Mouse (Mus musculus): Measurements from ENCODE around the gene Atp9a. TPM values are rescaled to one million over a fixed set of nuclear protein-coding genes. Genes with fewer than 3 reads are reported as not detected.

The Atp9a gene
- polyA plus RNA-seq, 1 experiment: 13.2 TPM

DNA sequence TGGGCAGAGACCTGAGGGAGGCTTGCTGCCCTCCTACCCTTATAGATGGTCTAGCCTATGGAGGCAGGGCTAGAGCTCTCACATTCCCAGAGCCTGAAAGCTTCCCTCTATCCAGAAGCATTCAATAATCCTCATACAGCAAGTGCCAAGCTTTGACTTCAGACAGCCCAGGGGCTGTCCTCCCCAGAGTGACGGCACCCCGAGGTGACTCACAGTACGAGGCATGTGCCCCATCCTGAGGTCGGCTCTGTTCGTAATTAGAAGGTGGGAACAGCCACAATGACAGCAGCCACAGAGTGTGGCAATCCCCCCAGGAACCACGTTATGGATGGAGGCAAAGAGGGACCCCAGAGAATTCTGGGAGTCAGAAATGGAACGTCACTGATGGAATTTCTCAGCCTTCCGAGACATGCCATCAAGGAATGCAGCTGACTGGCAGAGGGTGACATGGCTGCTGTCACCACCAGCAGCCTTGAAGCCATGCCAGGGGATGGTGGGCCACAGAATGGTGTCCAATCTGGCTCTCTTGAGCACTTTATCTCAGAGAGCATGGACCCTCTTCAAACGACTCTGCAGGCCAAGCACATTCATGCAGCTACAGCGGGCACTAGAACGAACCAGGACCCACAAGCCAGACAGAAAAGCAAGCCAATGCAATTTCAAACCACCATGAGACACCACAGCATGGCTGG lies 121.0 kb downstream of the Atp9a start:
- Histone ChIP-seq H3K27me3 (ENCODE audit: control insufficient read depth, insufficient read depth, low read length) (no peaks in the 10 kb centered on the region), H3K4me1 (ENCODE audit: control insufficient read depth, insufficient read depth, insufficient read length) (no peaks in the 10 kb centered on the region), H3K36me3 (ENCODE audit: control insufficient read depth, insufficient read depth, low read length) (no peaks in the 10 kb centered on the region), H3K4me3 (ENCODE audit: extremely low read depth, insufficient read depth, insufficient read length) (no peak overlapping the region), H3K27ac (ENCODE audit: insufficient read depth, low read length) (no peak overlapping the region)
- no peak for DNase-seq (ENCODE audit: low read depth in 1 of 2, low spot score in 2 of 2)
- WGBS: 82% methylated on average over 11 of the region's 11 CpGs
- TF ChIP-seq POLR2A (IDR thresholded peaks at IDR 0.05; ENCODE audit: low read depth, low read length) (no peak), CTCF (IDR thresholded peaks at IDR 0.05; ENCODE audit: extremely low read depth, insufficient read depth, insufficient read length, insufficient replicate concordance) (no peak)

DNA sequence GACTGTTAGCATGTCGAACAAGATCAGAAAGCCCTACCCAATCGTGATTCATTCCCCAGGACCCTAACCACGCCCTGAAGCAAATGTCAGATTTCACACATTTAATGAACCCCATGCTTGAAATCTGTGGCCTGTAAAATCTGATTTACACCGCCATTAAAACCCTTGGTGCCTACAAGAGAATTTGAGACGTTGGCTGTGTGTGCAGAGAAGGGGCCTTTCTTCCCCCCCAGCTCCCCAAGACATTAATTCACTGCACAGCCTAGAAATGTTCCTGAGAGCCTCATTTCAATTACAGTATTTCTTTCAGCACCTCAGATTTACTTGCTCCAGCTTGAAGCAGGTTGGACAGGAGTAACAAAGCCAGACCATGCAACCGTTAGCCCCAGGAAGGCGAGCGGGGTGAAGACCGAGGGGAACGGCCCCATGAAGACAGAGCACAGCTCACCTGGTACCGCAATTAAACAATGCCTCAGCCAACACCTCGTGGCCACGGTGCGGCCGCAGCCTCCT lies 123.9 kb downstream of the Atp9a start:
- TF ChIP-seq POLR2A (IDR thresholded peaks at IDR 0.05; ENCODE audit: low read depth, low read length) (no peak), CTCF (IDR thresholded peaks at IDR 0.05; ENCODE audit: extremely low read depth, insufficient read depth, insufficient read length, insufficient replicate concordance) (no peak)
- no peaks in the 10 kb centered on the region for H3K36me3 ChIP-seq (ENCODE audit: control insufficient read depth, insufficient read depth, low read length)
- 84% methylated on average over 15 of the region's 15 CpGs for WGBS

DNA sequence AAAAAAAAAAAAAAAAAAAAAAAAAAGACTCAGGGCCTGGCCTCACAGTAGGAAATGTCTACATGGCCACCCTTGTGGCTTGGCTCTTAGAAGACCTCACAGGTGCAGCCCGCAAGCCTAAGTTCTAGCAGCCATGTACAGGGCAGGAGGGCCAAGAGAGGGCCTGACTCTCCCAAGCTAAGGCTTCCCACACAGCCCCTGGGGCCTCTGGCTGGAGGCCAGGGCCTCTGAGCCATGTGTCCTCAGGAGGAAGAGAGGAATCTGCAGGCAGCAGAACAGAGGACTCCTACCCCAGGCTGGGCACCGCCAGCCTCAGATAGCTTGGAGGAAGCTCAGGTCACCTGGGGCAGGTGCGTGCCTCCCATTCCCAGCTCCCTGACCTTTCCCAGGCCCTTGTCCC lies 127.0 kb downstream of the Atp9a start:
- Histone ChIP-seq H3K27me3 (ENCODE audit: control insufficient read depth, insufficient read depth, low read length) (no peaks in the 10 kb centered on the region), H3K36me3 (ENCODE audit: control insufficient read depth, insufficient read depth, low read length) (no peaks in the 10 kb centered on the region), H3K4me1 (ENCODE audit: control insufficient read depth, insufficient read depth, insufficient read length) (no peaks in the 10 kb centered on the region), H3K27ac (ENCODE audit: insufficient read depth, low read length) (no peak overlapping the region), H3K4me3 (ENCODE audit: extremely low read depth, insufficient read depth, insufficient read length) (no peak overlapping the region)
- DNase-seq (ENCODE audit: low read depth in 1 of 2, low spot score in 2 of 2): no peak
- TF ChIP-seq POLR2A (IDR thresholded peaks at IDR 0.05; ENCODE audit: low read depth, low read length): no peak
- no peak for TF ChIP-seq CTCF (IDR thresholded peaks at IDR 0.05; ENCODE audit: extremely low read depth, insufficient read depth, insufficient read length, insufficient replicate concordance)
- WGBS: 63% methylated on average over 3 of the region's 3 CpGs

More for the DNA sequence above, 123.9 kb downstream of the Atp9a start:
- DNase-seq (ENCODE audit: low read depth in 1 of 2, low spot score in 2 of 2): no peak
- Histone ChIP-seq H3K4me3 (ENCODE audit: extremely low read depth, insufficient read depth, insufficient read length) (no peak overlapping the region), H3K4me1 (ENCODE audit: control insufficient read depth, insufficient read depth, insufficient read length) (no peaks in the 10 kb centered on the region), H3K27ac (ENCODE audit: insufficient read depth, low read length) (no peak overlapping the region), H3K27me3 (ENCODE audit: control insufficient read depth, insufficient read depth, low read length) (no peaks in the 10 kb centered on the region)

DNA sequence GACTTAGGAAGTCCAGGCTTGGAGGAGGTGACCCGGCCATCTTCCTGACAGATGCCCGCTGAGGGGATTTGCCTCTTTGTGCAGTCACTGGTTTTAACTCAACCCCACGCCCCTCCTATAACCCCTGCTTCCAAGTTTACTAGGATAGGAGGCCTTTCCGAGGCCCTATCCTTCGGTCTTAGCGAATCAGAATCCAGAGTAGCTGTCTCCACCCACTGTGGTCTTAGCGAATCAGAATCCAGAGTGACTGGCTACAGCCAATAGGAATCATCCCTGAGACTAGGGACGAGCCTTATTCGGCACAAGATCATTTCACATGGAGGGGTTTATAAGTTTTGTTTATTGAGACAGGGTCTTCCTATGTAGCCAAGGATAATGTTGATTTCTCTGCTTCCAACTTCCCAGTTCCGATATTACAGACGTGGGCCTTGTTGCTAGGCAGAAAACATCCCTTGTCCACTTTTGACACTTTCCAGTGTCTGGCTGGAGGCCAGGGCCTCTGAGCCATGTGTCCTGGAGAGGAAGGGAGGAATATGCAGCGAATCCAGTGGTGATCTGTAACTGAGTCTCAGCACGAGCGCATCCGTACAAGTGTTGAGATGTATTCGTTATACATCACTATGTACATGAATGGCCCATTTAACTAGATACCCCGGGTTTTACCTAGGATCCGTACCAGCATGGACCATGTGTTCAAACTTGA lies 127.9 kb downstream of the Atp9a start:
- Histone ChIP-seq H3K4me3 (ENCODE audit: extremely low read depth, insufficient read depth, insufficient read length) (no peak overlapping the region), H3K36me3 (ENCODE audit: control insufficient read depth, insufficient read depth, low read length) (no peaks in the 10 kb centered on the region), H3K27ac (ENCODE audit: insufficient read depth, low read length) (no peak overlapping the region), H3K4me1 (ENCODE audit: control insufficient read depth, insufficient read depth, insufficient read length) (no peaks in the 10 kb centered on the region), H3K27me3 (ENCODE audit: control insufficient read depth, insufficient read depth, low read length) (no peaks in the 10 kb centered on the region)
- WGBS: 93% methylated on average over 18 of the region's 18 CpGs
- DNase-seq (ENCODE audit: low read depth in 1 of 2, low spot score in 2 of 2): no peak
- TF ChIP-seq POLR2A (IDR thresholded peaks at IDR 0.05; ENCODE audit: low read depth, low read length) (no peak), CTCF (IDR thresholded peaks at IDR 0.05; ENCODE audit: extremely low read depth, insufficient read depth, insufficient read length, insufficient replicate concordance) (no peak)

DNA sequence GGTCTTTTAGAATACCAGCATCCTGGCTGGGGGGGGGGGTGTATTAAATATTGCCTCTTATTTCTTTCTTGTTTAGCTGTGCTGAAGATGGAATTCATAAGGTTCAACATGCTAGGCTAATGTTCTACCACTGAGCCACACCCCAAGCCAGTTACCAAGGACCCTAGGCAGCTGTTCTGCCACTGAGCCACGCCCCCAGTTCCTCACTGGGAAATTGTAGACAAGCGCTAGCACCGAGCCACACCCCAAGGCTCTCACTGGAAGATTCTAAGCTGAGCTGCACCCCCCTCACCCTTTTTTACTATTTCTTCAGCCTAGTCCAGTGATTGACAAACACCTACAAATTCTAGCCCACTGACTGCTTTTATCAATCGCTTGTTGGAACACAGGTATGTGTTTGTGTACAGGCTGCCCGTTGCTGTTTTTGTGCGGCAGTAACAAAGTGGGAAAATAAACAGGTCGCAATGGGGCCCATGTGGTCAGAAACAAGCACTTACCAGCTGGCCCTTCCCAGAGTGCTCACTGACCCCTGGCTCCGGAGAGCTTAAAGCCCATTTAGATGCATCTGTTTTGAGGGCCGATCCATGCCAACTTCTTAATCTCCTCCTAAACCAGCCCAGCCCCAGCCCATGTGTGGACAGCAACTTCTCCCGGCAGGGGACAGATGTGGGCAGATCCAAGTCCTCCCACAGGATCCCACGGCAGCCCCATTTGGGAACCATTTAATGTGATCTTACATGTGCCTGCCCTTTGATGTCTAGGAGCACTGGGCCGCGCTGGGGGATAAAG lies 128.9 kb downstream of the Atp9a start:
- WGBS: 75% methylated on average over 13 of the region's 13 CpGs
- Histone ChIP-seq H3K36me3 (ENCODE audit: control insufficient read depth, insufficient read depth, low read length) (no peaks in the 10 kb centered on the region), H3K27ac (ENCODE audit: insufficient read depth, low read length) (no peak overlapping the region), H3K4me3 (ENCODE audit: extremely low read depth, insufficient read depth, insufficient read length) (no peak overlapping the region), H3K4me1 (ENCODE audit: control insufficient read depth, insufficient read depth, insufficient read length) (no peaks in the 10 kb centered on the region), H3K27me3 (ENCODE audit: control insufficient read depth, insufficient read depth, low read length) (no peaks in the 10 kb centered on the region)
- TF ChIP-seq POLR2A (IDR thresholded peaks at IDR 0.05; ENCODE audit: low read depth, low read length) (no peak), CTCF (IDR thresholded peaks at IDR 0.05; ENCODE audit: extremely low read depth, insufficient read depth, insufficient read length, insufficient replicate concordance) (no peak)
- no peak for DNase-seq (ENCODE audit: low read depth in 1 of 2, low spot score in 2 of 2)

DNA sequence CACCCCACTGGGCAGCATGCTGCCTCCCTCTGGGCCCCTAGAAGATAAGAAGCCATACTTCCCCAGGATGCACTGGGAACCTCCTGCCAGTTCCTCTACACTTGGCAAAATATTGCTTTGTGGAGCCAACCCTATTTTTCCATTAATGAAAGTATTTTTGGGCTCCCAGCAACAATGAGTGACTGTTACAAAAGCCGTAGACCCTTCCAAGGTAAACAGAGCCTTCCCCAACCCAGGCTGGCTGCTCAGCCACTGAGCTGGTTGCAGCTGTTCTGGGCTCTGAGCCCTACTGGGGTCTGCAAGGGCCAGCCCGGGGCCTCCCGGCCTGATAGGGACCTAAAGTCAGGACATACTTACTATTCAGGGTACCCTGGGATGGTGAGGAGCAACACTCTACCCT lies 131.3 kb downstream of the Atp9a start:
- Histone ChIP-seq H3K4me1 (ENCODE audit: control insufficient read depth, insufficient read depth, insufficient read length) (no peaks in the 10 kb centered on the region), H3K27me3 (ENCODE audit: control insufficient read depth, insufficient read depth, low read length) (no peaks in the 10 kb centered on the region), H3K4me3 (ENCODE audit: extremely low read depth, insufficient read depth, insufficient read length) (no peak overlapping the region), H3K36me3 (ENCODE audit: control insufficient read depth, insufficient read depth, low read length) (no peaks in the 10 kb centered on the region), H3K27ac (ENCODE audit: insufficient read depth, low read length) (no peak overlapping the region)
- TF ChIP-seq POLR2A (IDR thresholded peaks at IDR 0.05; ENCODE audit: low read depth, low read length) (no peak), CTCF (IDR thresholded peaks at IDR 0.05; ENCODE audit: extremely low read depth, insufficient read depth, insufficient read length, insufficient replicate concordance) (no peak)
- no peak for DNase-seq (ENCODE audit: low read depth in 1 of 2, low spot score in 2 of 2)
- WGBS: 84% methylated on average over 3 of the region's 3 CpGs
